Mouse (Mus musculus) limb, embryonic 13.5 days (tissue): Measurements from ENCODE around the gene Ebpl. TPM values are rescaled to one million over a fixed set of nuclear protein-coding genes. Genes with fewer than 3 reads are reported as not detected.

ENCODE experiments used
- ATAC-seq: fragments of 200-750 bp; cut with Nextera tagmentation; 2 replicates; pipeline ENCODE4 v1.8.0; 2017; ENCODE audit warnings: low read depth, moderate number of reproducible peaks, moderate TSS enrichment; ENCODE audit not compliant: low FRiP score
- H3K27ac ChIP-seq: fragments of 300-500 bp; sonication (generic); 2 replicates; pipeline ENCODE4 v1.5.1; 2015; ENCODE audit warnings: inconsistent platforms, mild to moderate bottlenecking, moderate library complexity
- H3K27me3 ChIP-seq: fragments of 300-500 bp; sonication (generic); 2 replicates; pipeline ENCODE4 v1.6.1; 2015; ENCODE audit warnings: mild to moderate bottlenecking, inconsistent platforms
- H3K36me3 ChIP-seq: fragments of 300-500 bp; sonication (generic); 2 replicates; pipeline ENCODE4 v1.6.1; 2015; ENCODE audit warnings: inconsistent platforms, mild to moderate bottlenecking, moderate library complexity
- H3K4me1 ChIP-seq: fragments of 300-500 bp; sonication (generic); 2 replicates; pipeline ENCODE4 v1.6.1; 2015; ENCODE audit warnings: inconsistent platforms
- H3K4me2 ChIP-seq: fragments of 300-500 bp; sonication (generic); replicated peaks from 2 replicates; pipeline ENCODE4 v1.6.1; 2015; ENCODE audit warnings: inconsistent platforms, mild to moderate bottlenecking, moderate library complexity
- H3K4me3 ChIP-seq: fragments of 300-500 bp; sonication (generic); 2 replicates; pipeline ENCODE4 v1.5.1; 2015; ENCODE audit warnings: moderate library complexity, mild to moderate bottlenecking, inconsistent platforms
- H3K9ac ChIP-seq: fragments of 300-500 bp; sonication (generic); 2 replicates; pipeline ENCODE4 v1.6.1; 2015; ENCODE audit warnings: mild to moderate bottlenecking, inconsistent platforms
- H3K9me3 ChIP-seq: fragments of 300-500 bp; sonication (generic); 2 replicates; pipeline ENCODE4 v1.6.1; 2016; ENCODE audit warnings: inconsistent platforms
- WGBS: fragments of 180-500 bp; shearing (Covaris S2); methylation state at CpG from one replicate; pipeline ENCODE4 v1.1.7; 2015; 5-methylcytosine and 5-hydroxymethylcytosine counted together
- polyA plus RNA-seq: library from polyadenylated mRNA; unstranded; fragments of >200 nt; fragmentation: Nextera tagmentation; extraction: Ambion mirVana; gene quantifications from 2 replicates; pipeline ENCODE4 v1.2.1, GENCODE M21; 2015

Gene Ebpl
- polyA plus RNA-seq, 1 experiment from 2014 or later, result 14.7 TPM

- H3K4me2 ChIP-seq, result no peak overlapping the region
- WGBS, result 81% methylated on average over 4 of the region's 4 CpGs
- H3K27ac ChIP-seq, result no peak overlapping the region
- H3K9me3 ChIP-seq, result peaks cover 10% of the 10 kb centered on the region
- no peak overlapping the region for H3K9ac ChIP-seq
- no peaks in the 10 kb centered on the region for H3K36me3 ChIP-seq
- H3K27me3 ChIP-seq, result no peaks in the 10 kb centered on the region
- H3K4me3 ChIP-seq, result no peak overlapping the region
- no peak for ATAC-seq
- no peaks in the 10 kb centered on the region for H3K4me1 ChIP-seq
Measured at GRCm38 (mm10) chr14:61321200-61321599, 39.0 kb downstream of the Ebpl start.

DNA sequence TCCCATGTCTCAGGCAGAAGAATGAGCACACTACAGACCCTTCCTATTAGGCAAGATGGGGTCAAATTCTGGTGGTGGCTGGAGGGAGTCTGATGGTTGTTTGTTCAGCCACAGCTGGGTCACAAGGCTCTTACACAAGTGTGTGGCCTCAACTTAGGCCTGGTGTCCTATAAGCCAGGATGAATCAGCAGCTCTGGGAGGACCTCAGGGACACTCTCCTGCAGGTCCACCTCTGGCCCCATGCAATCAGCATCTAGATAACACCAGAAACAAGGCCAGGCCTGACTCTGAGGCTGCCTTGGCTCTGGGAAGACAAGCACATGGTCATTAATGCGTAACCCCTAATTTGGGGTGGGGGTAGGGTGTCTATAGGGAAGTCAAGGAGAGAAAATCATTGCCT is 39.5 kb downstream of the Ebpl start:
- WGBS, result 81% methylated on average over 1 of the region's 1 CpGs
- Histone ChIP-seq H3K27ac (no peak overlapping the region), H3K27me3 (no peaks in the 10 kb centered on the region), H3K4me2 (no peak overlapping the region), H3K4me3 (no peak overlapping the region), H3K4me1 (no peaks in the 10 kb centered on the region), H3K9ac (no peak overlapping the region), H3K36me3 (no peaks in the 10 kb centered on the region), H3K9me3 (peaks cover 10% of the 10 kb centered on the region)
- ATAC-seq, result no peak

DNA sequence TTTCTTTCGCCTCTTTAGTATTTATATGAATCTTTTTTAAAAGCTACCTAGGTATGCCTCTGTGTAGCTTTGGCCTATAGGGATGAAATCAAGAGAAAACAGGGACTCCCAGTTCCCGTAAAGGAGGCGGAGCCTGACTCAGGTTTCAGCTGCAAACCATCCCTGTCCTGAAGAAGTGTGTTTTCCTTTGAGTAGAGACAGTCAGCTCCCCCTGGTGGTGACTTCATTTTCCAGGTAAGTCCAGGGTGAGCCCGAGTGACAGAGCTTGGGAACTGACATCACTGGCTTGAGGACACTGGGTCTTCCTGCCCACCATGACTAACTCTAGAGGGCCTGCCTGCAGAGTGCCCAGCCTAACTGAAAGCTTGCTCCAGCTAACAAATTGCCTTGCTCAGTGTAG is 43.4 kb downstream of the Ebpl start:
- no peak for ATAC-seq
- Histone ChIP-seq H3K9me3 (no peaks in the 10 kb centered on the region), H3K4me2 (no peak overlapping the region), H3K27ac (no peak overlapping the region), H3K36me3 (no peaks in the 10 kb centered on the region), H3K4me1 (no peaks in the 10 kb centered on the region), H3K4me3 (no peak overlapping the region), H3K27me3 (no peaks in the 10 kb centered on the region), H3K9ac (no peak overlapping the region)
- WGBS, result 25% methylated on average over 4 of the region's 4 CpGs

GRCm38 (mm10) chr14:61310963-61311362 is 49.3 kb downstream of the Ebpl start:
- Histone ChIP-seq H3K9ac (peak overlapping the region; percentile 43; the same call in 1 of the 2 replicates), H3K27ac (no peak overlapping the region), H3K4me1 (peaks cover 19% of the 10 kb centered on the region), H3K27me3 (no peaks in the 10 kb centered on the region), H3K4me2 (no peak overlapping the region; the same call in 1 of the 2 replicates), H3K36me3 (no peaks in the 10 kb centered on the region), H3K9me3 (no peaks in the 10 kb centered on the region), H3K4me3 (no peak overlapping the region)
- WGBS, result 52% methylated on average over 12 of the region's 12 CpGs
- ATAC-seq, result no peak

DNA sequence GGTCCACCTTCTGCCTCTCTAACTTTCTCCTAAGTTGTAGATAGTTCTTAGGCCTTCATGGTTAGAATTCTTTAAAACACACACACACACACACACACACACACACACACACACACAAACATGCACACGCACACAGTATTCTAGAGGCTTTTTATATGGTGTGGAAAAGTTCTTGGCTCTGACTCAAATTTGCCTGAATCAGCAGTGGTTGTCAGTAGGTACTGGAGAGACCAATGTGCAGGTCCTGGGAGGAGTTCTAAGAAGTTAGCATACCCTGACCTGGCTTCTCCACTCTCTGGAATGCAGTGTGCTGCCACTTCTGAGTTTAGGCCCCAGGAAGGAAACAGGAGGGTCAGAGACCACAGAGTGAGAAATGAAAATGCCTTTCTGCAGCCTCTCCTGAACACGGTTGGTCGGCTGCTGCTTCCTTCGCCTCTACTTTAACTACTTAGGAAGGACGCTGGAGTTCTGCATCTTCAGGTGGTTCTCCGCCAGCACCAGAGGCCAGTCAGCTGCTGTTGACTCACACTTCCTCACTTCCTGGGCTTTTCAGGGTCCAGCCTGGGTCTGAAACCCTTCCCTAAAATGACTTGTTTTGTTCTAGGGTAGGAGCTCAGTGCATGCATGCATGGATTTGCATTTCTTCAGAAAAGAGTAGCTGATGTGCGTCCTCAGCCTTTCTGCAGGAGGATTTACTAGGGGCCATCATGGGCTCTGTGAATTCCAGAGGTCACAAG is 50.0 kb downstream of the Ebpl start:
- H3K4me2 ChIP-seq, result no peak overlapping the region; the same call in 1 of the 2 replicates
- WGBS, result 52% methylated on average over 7 of the region's 7 CpGs
- no peaks in the 10 kb centered on the region for H3K36me3 ChIP-seq
- no peaks in the 10 kb centered on the region for H3K27me3 ChIP-seq
- H3K27ac ChIP-seq, result peak overlapping the region; percentile 44; the same call in 1 of the 2 replicates
- H3K4me3 ChIP-seq, result no peak overlapping the region
- no peak; the same call in 1 of the 2 replicates for ATAC-seq
- peaks cover 19% of the 10 kb centered on the region for H3K4me1 ChIP-seq
- no peaks in the 10 kb centered on the region for H3K9me3 ChIP-seq
- no peak overlapping the region for H3K9ac ChIP-seq

DNA sequence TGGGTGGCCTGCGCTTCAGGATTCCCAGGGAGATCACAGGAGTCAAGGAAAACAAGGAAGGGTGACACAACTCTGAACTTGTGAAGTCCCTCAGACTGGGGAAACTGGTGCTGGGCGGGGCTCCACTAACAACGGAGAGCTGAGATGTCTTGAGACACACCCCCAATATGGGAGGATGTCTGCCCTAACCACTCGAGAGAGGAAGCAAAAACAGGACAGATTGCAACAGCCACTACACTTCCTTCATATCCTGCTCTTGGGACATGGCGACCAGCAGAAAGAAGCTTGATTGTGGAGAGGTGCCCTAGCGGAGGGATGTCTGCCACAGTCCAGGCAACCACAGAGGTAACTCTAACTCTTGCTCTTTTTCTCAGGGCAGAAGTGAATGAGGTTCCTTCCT is 50.6 kb downstream of the Ebpl start, which contains the start of gene Arl11:
TSS of gene Arl11 (plus strand) at position 161 of the 400 bp plus-strand sequence.
- ATAC-seq, result no peak
- Histone ChIP-seq H3K36me3 (no peaks in the 10 kb centered on the region), H3K4me1 (peaks cover 24% of the 10 kb centered on the region), H3K4me2 (no peak within 1 kb of the TSS; the same call in 1 of the 2 replicates), H3K9me3 (no peaks in the 10 kb centered on the region), H3K4me3 (no peak within 1 kb of the TSS), H3K27me3 (no peaks in the 10 kb centered on the region), H3K9ac (no peak within 1 kb of the TSS), H3K27ac (peak within 1 kb of the TSS; percentile 44; the same call in 1 of the 2 replicates)
- WGBS, result 61% methylated on average over 6 of the region's 6 CpGs

DNA sequence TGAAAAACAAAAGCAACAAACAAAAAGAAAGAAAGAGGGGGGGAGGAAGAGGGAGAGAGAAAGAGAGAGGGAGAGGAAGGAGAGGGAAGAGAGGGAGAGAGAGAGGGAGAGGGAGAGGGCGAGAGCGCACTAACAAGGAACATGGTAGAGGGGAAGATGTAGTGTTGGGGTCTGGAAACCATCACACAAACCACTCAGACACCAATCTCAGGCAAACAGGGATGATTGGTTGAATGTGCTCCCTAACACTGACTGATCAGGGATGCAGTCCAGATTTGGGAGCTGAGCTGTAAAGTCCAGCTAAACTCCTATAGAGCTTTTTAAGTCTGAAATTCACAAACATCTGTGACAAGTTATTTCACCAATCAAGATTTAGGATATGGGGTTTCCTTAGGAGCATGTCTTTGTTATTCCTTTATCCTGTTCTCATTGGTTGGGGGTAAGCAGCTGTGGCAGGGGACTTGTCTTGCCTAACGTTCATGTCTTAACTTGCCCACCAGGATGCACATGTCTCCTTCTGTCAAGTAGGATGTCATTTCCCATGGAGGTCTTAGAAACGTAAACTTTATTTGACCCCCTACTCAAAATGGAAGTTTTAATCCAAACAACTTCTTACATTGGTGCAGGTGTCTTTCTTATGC is 56.1 kb downstream of the Ebpl start:
- Histone ChIP-seq H3K9me3 (no peaks in the 10 kb centered on the region), H3K27ac (no peak overlapping the region), H3K27me3 (no peaks in the 10 kb centered on the region), H3K36me3 (no peaks in the 10 kb centered on the region), H3K9ac (no peak overlapping the region), H3K4me1 (peaks cover 11% of the 10 kb centered on the region), H3K4me3 (no peak overlapping the region), H3K4me2 (no peak overlapping the region)
- no peak; the same call in 1 of the 2 replicates for ATAC-seq
- WGBS, result 75% methylated on average over 4 of the region's 4 CpGs

DNA sequence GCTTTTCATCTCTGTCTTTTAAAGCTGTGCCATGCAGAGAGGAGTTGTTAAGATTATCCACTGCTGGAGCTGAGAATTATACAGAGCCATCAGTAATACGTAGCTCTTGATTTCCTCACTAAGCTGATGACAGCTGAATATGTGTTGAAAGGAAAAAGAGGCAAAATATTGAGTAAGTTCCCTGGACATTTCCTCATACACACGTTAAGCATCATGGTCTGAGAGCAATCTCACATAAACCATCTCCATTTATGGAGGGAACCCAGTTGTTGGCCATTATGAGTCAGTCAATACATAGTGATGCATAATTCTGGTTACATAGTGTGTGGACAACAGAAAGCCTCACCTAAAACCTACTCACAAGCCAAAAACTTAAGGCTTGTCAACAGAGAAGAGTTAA is 57.8 kb downstream of the Ebpl start:
- no peaks in the 10 kb centered on the region for H3K9me3 ChIP-seq
- H3K36me3 ChIP-seq, result no peaks in the 10 kb centered on the region
- H3K4me3 ChIP-seq, result no peak overlapping the region
- H3K27me3 ChIP-seq, result no peaks in the 10 kb centered on the region
- no peak for ATAC-seq
- no peak overlapping the region for H3K27ac ChIP-seq
- no peak overlapping the region for H3K4me2 ChIP-seq
- no peak overlapping the region for H3K9ac ChIP-seq
- peaks cover 11% of the 10 kb centered on the region for H3K4me1 ChIP-seq
- WGBS, result 77% methylated on average over 2 of the region's 2 CpGs

- Histone ChIP-seq H3K9me3 (no peaks in the 10 kb centered on the region; the same call in 1 of the 2 replicates), H3K27ac (no peak overlapping the region), H3K4me3 (no peak overlapping the region), H3K36me3 (no peaks in the 10 kb centered on the region), H3K4me2 (no peak overlapping the region), H3K9ac (no peak overlapping the region), H3K27me3 (no peaks in the 10 kb centered on the region), H3K4me1 (peaks cover 11% of the 10 kb centered on the region)
- WGBS, result 57% methylated on average over 2 of the region's 2 CpGs
- ATAC-seq, result no peak
Measured at GRCm38 (mm10) chr14:61301323-61301722, 58.9 kb downstream of the Ebpl start.

DNA sequence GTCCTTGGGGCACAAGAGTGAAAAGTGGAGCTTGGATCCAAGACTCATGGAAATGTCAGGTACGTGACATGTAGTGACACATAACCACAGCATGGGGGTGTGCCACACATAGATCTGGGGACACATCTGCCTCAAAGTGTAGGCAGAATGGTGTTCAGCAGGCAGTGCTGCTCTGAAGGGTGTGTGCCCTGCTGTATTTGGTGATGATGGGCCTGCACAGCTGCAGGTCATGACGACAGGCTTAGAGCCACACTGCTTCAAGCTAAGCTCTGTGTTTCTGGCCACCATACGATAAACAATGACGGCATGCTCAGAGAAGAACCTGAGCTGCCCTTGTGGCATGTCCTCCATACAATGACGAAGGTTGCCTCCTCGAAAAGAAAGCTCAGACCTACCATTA is 60.4 kb downstream of the Ebpl start:
- Histone ChIP-seq H3K4me1 (peaks cover 9% of the 10 kb centered on the region), H3K36me3 (no peaks in the 10 kb centered on the region), H3K4me3 (no peak overlapping the region), H3K9ac (no peak overlapping the region), H3K9me3 (no peaks in the 10 kb centered on the region; the same call in 1 of the 2 replicates), H3K4me2 (no peak overlapping the region), H3K27ac (no peak overlapping the region), H3K27me3 (no peaks in the 10 kb centered on the region)
- 83% methylated on average over 6 of the region's 6 CpGs for WGBS
- ATAC-seq, result no peak

GRCm38 (mm10) chr14:61294738-61295079 is 65.5 kb downstream of the Ebpl start:
- peak overlapping the region; percentile 14; the same call in 1 of the 2 replicates for H3K4me2 ChIP-seq
- no peak overlapping the region for H3K9ac ChIP-seq
- no peaks in the 10 kb centered on the region; the same call in 1 of the 2 replicates for H3K9me3 ChIP-seq
- ATAC-seq, result no peak
- WGBS, result 21% methylated on average over 6 of the region's 6 CpGs
- peaks cover 6% of the 10 kb centered on the region for H3K4me1 ChIP-seq
- H3K4me3 ChIP-seq, result no peak overlapping the region
- H3K27ac ChIP-seq, result no peak overlapping the region
- H3K27me3 ChIP-seq, result no peaks in the 10 kb centered on the region
- H3K36me3 ChIP-seq, result no peaks in the 10 kb centered on the region

GRCm38 (mm10) chr14:61293884-61294737 is 66.1 kb downstream of the Ebpl start:
- H3K4me2 ChIP-seq, result peak overlapping the region; percentile 14; the same call in 1 of the 2 replicates
- no peak overlapping the region for H3K9ac ChIP-seq
- no peak overlapping the region for H3K4me3 ChIP-seq
- 53% methylated on average over 16 of the region's 16 CpGs for WGBS
- no peaks in the 10 kb centered on the region; the same call in 1 of the 2 replicates for H3K9me3 ChIP-seq
- H3K27me3 ChIP-seq, result no peaks in the 10 kb centered on the region
- H3K27ac ChIP-seq, result no peak overlapping the region
- H3K36me3 ChIP-seq, result no peaks in the 10 kb centered on the region
- ATAC-seq, result no peak; the same call in 1 of the 2 replicates
- peaks cover 6% of the 10 kb centered on the region for H3K4me1 ChIP-seq
